Mouse (Mus musculus) G1E (cell line): ENCODE data around the gene Rnf220. TPM values are rescaled to one million over a fixed set of nuclear protein-coding genes. Genes with fewer than 3 reads are reported as not detected.

Experiments
- ATAC-seq: 2 replicates; pipeline ENCODE4 v1.8.0; 2016; ENCODE audit warnings: mild to moderate bottlenecking; ENCODE audit not compliant: insufficient number of reproducible peaks, poor library complexity, low FRiP score, severe bottlenecking; ENCODE audit errors: extremely low read depth
- DNase-seq: peaks from one replicate; pipeline ENCODE4 v3.0.0; 2012; ENCODE audit warnings: low spot score
- H3K27me3 ChIP-seq: 2 replicates; pipeline ENCODE4 v1.6.1; 2012; ENCODE audit warnings: mild to moderate bottlenecking, low read length, inconsistent platforms; ENCODE audit not compliant: insufficient read depth
- H3K36me3 ChIP-seq: replicated peaks from 2 replicates; pipeline ENCODE3; 2012; ENCODE audit warnings: mild to moderate bottlenecking, inconsistent platforms
- H3K4me1 ChIP-seq: 2 replicates; pipeline ENCODE4 v1.6.1; 2012; ENCODE audit warnings: low read depth, low read length, inconsistent platforms, mixed read lengths; ENCODE audit not compliant: insufficient read depth
- H3K4me3 ChIP-seq: 2 replicates; pipeline ENCODE4 v1.5.1; 2012; ENCODE audit warnings: low read depth, mild to moderate bottlenecking, inconsistent platforms, low read length, moderate library complexity, mixed read lengths
- H3K9me3 ChIP-seq: replicated peaks from 2 replicates; pipeline ENCODE4 v1.6.1; 2012; ENCODE audit warnings: inconsistent platforms
- CTCF ChIP-seq: IDR thresholded peaks from 2 replicates; pipeline ENCODE4 v1.5.1; 2012; ENCODE audit warnings: low read depth, low read length, inconsistent platforms, mixed read lengths
- GATA1 ChIP-seq: IDR thresholded peaks from 2 replicates; pipeline ENCODE4 v1.6.1; 2012; ENCODE audit warnings: borderline replicate concordance, low read length, inconsistent platforms, mixed read lengths
- GATA2 ChIP-seq: IDR thresholded peaks from 2 replicates; pipeline ENCODE4 v1.6.1; 2012; ENCODE audit warnings: low read depth, low read length, inconsistent platforms, borderline replicate concordance
- POLR2AphosphoS5 ChIP-seq: IDR thresholded peaks from 2 replicates; pipeline ENCODE4 v1.6.1; 2012; ENCODE audit warnings: low read depth, low read length, inconsistent platforms; ENCODE audit not compliant: insufficient replicate concordance
- TAL1 ChIP-seq: conservative IDR thresholded peaks from 2 replicates; pipeline ENCODE4 v1.6.1; 2012; ENCODE audit warnings: low read depth, low read length, inconsistent platforms, mixed read lengths
- polyA plus RNA-seq: library from polyadenylated mRNA; stranded (reverse); fragments of >175 nt; gene quantifications from 2 replicates; pipeline ENCODE4 v1.2.3, GENCODE M21; 2012
- total RNA-seq, 2 experiments: library from RNA; stranded (forward) in 1 of 2; stranded (reverse) in 1 of 2; fragments of 200-1000 nt in 1 of 2; fragments of >200 nt in 1 of 2; fragmentation: Nextera tagmentation in 1 of 2; gene quantifications; 2 replicates each; pipeline ENCODE4 v1.2.3; 2014 to 2017

Gene Rnf220
- total and polyA plus RNA-seq, 3 experiments, result 87.7 to 113 (median 88.7) TPM

DNA sequence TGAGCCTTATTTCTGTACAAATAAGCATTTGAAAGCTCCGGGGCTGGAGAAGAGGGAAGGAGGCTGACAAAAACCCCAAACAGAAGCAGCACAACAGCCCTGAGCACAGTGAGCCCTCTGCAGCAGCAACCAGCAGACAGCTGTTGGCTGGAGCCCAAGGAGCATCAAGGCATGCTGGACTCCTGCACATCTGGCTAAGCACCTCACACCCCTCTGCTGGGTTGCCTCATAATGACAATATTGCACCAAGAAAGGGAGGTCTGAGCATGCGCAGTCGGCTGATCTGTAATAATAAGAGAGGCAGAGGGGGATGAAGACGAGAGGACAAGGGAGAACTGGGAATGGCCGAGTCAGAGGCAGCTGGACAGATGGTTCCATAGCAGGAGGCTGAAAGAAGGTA, 19.5 kb downstream of the Rnf220 start:
- DNase-seq, result no peak
- peaks cover 80% of the 10 kb centered on the region for H3K4me1 ChIP-seq

DNA sequence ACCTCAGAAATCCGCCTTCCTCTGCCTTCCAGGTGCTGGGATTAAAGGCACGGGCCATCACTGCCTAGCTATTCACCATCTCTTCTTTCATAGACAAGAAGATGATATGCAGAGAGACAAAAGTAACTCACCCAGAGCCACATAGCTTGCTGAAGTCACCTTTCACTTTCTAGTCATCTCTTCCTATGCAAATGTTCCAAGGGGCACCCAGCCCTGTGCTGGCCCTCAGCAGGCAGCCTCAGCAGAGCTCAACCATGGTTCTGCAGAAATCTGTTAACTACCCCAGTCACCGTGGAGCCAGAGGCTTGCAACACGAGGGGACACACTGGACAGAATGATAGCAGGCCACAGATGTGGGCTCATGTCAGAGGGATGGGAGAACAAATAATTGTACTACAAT, 20.1 kb downstream of the Rnf220 start:
- DNase-seq (no peak), ATAC-seq (no peak)
- H3K9me3 ChIP-seq, result no peaks in the 10 kb centered on the region
- H3K4me1 ChIP-seq, result peaks cover 80% of the 10 kb centered on the region
- H3K4me3 ChIP-seq, result peak overlapping the region; percentile 14; the same call in 1 of the 2 replicates
- TF ChIP-seq GATA1, result no peak
- TF ChIP-seq GATA2, result no peak
- TF ChIP-seq POLR2AphosphoS5, result no peak
- no peak for TF ChIP-seq CTCF
- TF ChIP-seq TAL1, result no peak
- H3K27me3 ChIP-seq, result peaks cover 21% of the 10 kb centered on the region
- H3K36me3 ChIP-seq, result no peaks in the 10 kb centered on the region

More for the DNA sequence above, 19.5 kb downstream of the Rnf220 start:
- no peaks in the 10 kb centered on the region for H3K9me3 ChIP-seq
- H3K4me3 ChIP-seq, result peak overlapping the region; percentile 34; the same call in 1 of the 2 replicates
- H3K27me3 ChIP-seq, result peaks cover 21% of the 10 kb centered on the region
- TF ChIP-seq CTCF (no peak), POLR2AphosphoS5 (no peak), TAL1 (no peak), GATA1 (no peak), GATA2 (no peak)
- ATAC-seq, result no peak
- H3K36me3 ChIP-seq, result no peaks in the 10 kb centered on the region

DNA sequence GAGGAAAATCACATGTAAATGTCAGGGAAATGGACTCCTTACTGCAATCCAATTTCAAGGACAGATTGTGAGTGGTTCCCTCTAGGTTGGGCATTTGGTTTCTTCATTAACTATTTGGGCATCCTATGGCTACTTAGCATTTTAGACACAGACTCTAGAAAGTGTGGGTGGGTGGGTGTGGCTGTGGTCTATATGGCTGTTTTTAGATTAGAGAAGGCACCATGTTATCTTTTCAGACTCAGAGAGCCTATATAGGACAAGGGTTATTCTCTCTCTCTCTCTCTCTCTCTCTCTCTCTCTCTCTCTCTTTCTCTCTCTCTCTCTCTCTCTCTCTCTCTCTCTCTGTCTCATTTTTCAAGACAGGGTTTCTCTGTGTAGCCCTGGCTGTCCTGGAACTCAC, 20.5 kb downstream of the Rnf220 start:
- DNase-seq (no peak), ATAC-seq (no peak)
- no peak overlapping the region for H3K4me3 ChIP-seq
- peaks cover 21% of the 10 kb centered on the region for H3K27me3 ChIP-seq
- H3K9me3 ChIP-seq, result no peaks in the 10 kb centered on the region
- H3K36me3 ChIP-seq, result no peaks in the 10 kb centered on the region
- H3K4me1 ChIP-seq, result peaks cover 80% of the 10 kb centered on the region
- TF ChIP-seq GATA2 (no peak), POLR2AphosphoS5 (no peak), TAL1 (no peak), CTCF (no peak), GATA1 (no peak)

DNA sequence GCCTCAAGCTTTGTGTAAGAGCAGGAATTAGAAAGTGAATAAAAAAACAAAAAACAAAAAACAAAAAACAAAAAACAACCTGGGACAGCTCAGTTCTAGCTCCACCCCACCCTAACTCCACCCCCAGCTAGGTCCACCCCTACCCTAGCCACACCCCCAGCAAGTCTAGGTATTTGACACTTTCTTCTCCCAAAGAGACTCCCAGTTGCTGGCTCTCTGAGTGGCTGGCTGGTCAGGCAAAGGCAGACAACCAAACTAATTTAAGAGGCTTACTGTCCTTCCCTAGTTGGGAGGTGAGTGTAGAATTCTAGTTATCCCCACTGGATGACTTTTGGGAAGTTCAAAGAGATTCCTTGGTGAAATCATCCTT, 22.9 kb downstream of the Rnf220 start:
- no peak for TF ChIP-seq TAL1
- no peak for TF ChIP-seq POLR2AphosphoS5
- TF ChIP-seq GATA2, result no peak
- no peak for TF ChIP-seq GATA1
- TF ChIP-seq CTCF, result no peak
- H3K36me3 ChIP-seq, result no peaks in the 10 kb centered on the region
- no peaks in the 10 kb centered on the region for H3K9me3 ChIP-seq
- peaks cover 11% of the 10 kb centered on the region; the same call in 1 of the 2 replicates for H3K27me3 ChIP-seq
- no peak overlapping the region; the same call in 1 of the 2 replicates for H3K4me3 ChIP-seq
- DNase-seq (no peak), ATAC-seq (no peak)
- peaks cover 58% of the 10 kb centered on the region for H3K4me1 ChIP-seq

DNA sequence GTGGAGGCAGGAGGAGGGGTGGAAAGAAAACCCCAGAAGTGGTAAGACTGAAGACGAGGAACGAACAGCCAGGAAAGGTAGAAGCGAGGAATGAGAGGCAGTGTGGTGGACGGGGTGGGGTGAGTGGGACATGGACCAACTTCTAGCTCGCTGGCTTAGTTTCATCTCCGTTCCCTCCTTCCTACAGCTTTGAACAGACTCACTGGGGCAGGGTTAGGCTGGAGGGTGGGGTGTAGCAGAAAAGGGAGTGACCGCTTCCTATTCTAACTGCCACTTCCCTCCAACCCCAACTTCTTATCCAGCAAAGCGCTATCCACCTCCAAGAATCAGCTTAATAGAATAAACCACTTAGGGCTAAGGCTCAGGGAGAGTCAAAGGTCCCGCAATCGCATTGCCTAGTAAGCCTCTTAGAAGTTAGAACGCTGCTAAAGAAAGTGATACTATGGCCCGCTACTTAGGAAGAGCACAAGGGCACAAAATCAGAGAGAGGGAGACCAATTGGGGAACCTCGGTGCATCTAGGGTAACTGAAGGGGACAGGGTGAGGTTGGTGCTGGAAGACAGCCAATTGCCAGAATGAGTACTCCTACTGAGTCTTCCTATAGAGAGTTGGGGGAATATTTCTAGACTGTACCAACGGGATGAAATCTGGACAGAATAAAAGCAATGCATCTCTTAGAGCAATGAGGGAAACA, 23.4 kb downstream of the Rnf220 start:
- peaks cover 11% of the 10 kb centered on the region; the same call in 1 of the 2 replicates for H3K27me3 ChIP-seq
- ATAC-seq (no peak), DNase-seq (no peak)
- no peaks in the 10 kb centered on the region for H3K9me3 ChIP-seq
- no peak for TF ChIP-seq GATA2
- no peak for TF ChIP-seq GATA1
- no peaks in the 10 kb centered on the region for H3K36me3 ChIP-seq
- peak overlapping the region; percentile 50; the same call in 1 of the 2 replicates for H3K4me3 ChIP-seq
- peaks cover 53% of the 10 kb centered on the region for H3K4me1 ChIP-seq

DNA sequence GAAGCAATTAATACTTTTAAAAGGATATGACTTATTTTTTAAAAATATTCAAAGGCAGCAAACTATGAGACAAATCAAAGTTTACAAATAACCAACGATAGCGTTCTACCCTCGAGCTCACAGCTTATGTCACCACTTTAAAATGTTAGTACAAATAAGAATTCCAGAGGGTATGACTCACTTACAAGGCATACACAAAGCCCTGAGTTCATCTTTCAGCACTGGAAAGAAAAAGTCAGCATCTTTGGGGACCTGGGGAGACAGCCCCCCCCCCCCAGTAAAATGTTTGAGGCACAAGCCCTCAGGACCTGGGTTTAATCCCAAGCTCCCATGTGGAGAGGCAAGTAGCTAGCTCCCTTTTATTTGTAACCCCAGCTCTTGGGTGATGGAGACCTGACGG, 27.4 kb downstream of the Rnf220 start:
- H3K9me3 ChIP-seq, result no peaks in the 10 kb centered on the region
- TF ChIP-seq GATA2, result no peak
- no peak for TF ChIP-seq CTCF
- no peak for TF ChIP-seq TAL1
- TF ChIP-seq POLR2AphosphoS5, result no peak
- no peak for TF ChIP-seq GATA1
- H3K4me1 ChIP-seq, result peaks cover 19% of the 10 kb centered on the region
- ATAC-seq, result no peak
- no peak overlapping the region for H3K4me3 ChIP-seq
- H3K27me3 ChIP-seq, result peaks cover 4% of the 10 kb centered on the region; the same call in 1 of the 2 replicates
- no peaks in the 10 kb centered on the region for H3K36me3 ChIP-seq
- no peak for DNase-seq
